Mouse (Mus musculus): ENCODE data around the gene Bmp6.

Bmp6 gene

GRCm38 (mm10) chr13:38434831-38435230, 89.9 kb downstream of the Bmp6 start:
- DNase-seq (ENCODE audit: low spot score) = no peak

- DNase-seq (ENCODE audit: low spot score) = peak; percentile 10
Observed at GRCm38 (mm10) chr13:38437930-38438329, 93.0 kb downstream of the Bmp6 start.

GRCm38 (mm10) chr13:38440240-38440639, 95.3 kb downstream of the Bmp6 start:
- no peak for DNase-seq (ENCODE audit: low spot score)

- no peak for DNase-seq (ENCODE audit: low spot score)
Observed at GRCm38 (mm10) chr13:38448516-38449015, 103.7 kb downstream of the Bmp6 start.

- no peak for DNase-seq (ENCODE audit: low spot score)
Observed at GRCm38 (mm10) chr13:38450051-38450971, 105.4 kb downstream of the Bmp6 start.

- no peak for DNase-seq (ENCODE audit: low spot score)
Observed at GRCm38 (mm10) chr13:38451446-38451845, 106.5 kb downstream of the Bmp6 start.

- no peak for DNase-seq (ENCODE audit: low spot score)
Observed at GRCm38 (mm10) chr13:38463410-38463809, 118.5 kb downstream of the Bmp6 start.

GRCm38 (mm10) chr13:38470882-38471281, 126.0 kb downstream of the Bmp6 start:
- no peak for DNase-seq (ENCODE audit: low spot score)

GRCm38 (mm10) chr13:38472636-38473035, 127.7 kb downstream of the Bmp6 start:
- no peak for DNase-seq (ENCODE audit: low spot score)

- no peak for DNase-seq (ENCODE audit: low spot score)
Observed at GRCm38 (mm10) chr13:38473497-38473896, 128.6 kb downstream of the Bmp6 start.

GRCm38 (mm10) chr13:38476936-38477335, 132.0 kb downstream of the Bmp6 start:
- no peak for DNase-seq (ENCODE audit: low spot score)

GRCm38 (mm10) chr13:38481021-38481420, 136.1 kb downstream of the Bmp6 start:
- DNase-seq (ENCODE audit: low spot score) = no peak

GRCm38 (mm10) chr13:38484701-38485100, 139.8 kb downstream of the Bmp6 start:
- DNase-seq (ENCODE audit: low spot score) = no peak

- DNase-seq (ENCODE audit: low spot score) = no peak
Observed at GRCm38 (mm10) chr13:38486767-38487166, 141.9 kb downstream of the Bmp6 start.

- no peak for DNase-seq (ENCODE audit: low spot score)
Observed at GRCm38 (mm10) chr13:38496715-38497114, 151.8 kb downstream of the Bmp6 start.

- DNase-seq (ENCODE audit: low spot score) = no peak
Observed at GRCm38 (mm10) chr13:38501314-38501713, 156.4 kb downstream of the Bmp6 start.

- DNase-seq (ENCODE audit: low spot score) = peak; percentile 22
Observed at GRCm38 (mm10) chr13:38503137-38503849, 158.4 kb downstream of the Bmp6 start.

GRCm38 (mm10) chr13:38506320-38506719, 161.4 kb downstream of the Bmp6 start:
- DNase-seq (ENCODE audit: low spot score) = peak; percentile 33

GRCm38 (mm10) chr13:38506936-38507335, 162.0 kb downstream of the Bmp6 start:
- DNase-seq (ENCODE audit: low spot score) = no peak

GRCm38 (mm10) chr13:38509681-38510341, 164.9 kb downstream of the Bmp6 start:
- no peak for DNase-seq (ENCODE audit: low spot score)

GRCm38 (mm10) chr13:38511979-38512378, 167.1 kb downstream of the Bmp6 start:
- DNase-seq (ENCODE audit: low spot score) = peak; percentile 38

GRCm38 (mm10) chr13:38513921-38514320, 169.0 kb downstream of the Bmp6 start:
- DNase-seq (ENCODE audit: low spot score) = no peak

All from urinary bladder, postnatal 14 days (tissue).